Mouse (Mus musculus) T-helper 17 cell (primary cell): Measurements from ENCODE around the gene Cpsf4.

Source experiments
- in situ Hi-C, 2 experiments: fragments of 300-600 bp; cut with MboI, MseI; formaldehyde crosslinking; loops; 1 replicate in 1 of 2; 2 replicates in 1 of 2; pipeline ENCODE4 v1.15.1; 2025; ENCODE audit warnings: high pct_unique_total_duplicates in 2 of 2

Gene Cpsf4

DNA sequence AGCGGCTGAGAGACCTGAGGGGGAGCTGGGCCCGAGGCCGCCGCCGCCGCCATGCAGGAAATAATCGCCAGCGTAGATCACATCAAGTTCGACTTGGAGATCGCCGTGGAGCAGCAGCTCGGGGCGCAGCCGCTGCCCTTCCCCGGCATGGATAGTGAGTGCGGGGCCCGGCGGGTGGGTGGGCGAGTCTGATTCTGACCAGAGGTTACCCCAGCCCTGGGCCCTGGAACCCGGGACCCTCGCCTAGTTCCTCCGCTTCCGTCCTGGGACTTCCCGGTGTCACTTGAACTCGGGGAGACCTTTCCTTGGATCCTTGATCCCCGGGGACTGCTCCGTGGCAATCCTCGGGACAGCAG, 271 bp downstream of the Cpsf4 start:
- in situ Hi-C loops = loop anchor here in 1 of 2 experiments (10.0 kb wide), 1 partner anchor 622 kb away; the partner anchor contains the start of gene Nptx2

DNA sequence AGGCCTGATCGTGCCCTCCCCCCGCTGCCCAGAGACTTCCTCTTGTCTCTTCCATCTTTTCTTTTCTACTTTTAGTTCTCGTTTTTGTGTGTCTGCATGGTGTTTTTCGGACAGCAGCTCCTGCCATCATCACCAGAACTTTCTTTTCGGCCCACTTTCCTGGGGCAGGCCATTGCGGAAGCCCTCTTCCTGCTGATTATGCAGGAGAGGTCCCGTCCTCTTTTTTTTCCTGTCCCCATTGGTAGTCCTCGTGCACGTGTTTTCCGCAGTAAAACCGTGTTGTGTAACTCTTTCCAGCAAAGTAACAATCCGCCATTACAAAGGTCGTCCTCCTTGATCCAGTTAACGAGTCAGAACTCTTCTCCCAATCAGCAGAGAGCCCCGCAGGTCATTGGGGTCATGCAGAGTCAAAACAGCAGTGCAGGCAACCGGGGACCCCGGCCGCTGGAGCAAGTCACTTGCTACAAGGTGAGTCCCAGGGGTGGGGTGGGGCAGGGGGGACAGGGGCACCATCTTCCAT, 11.5 kb downstream of the Cpsf4 start:
- in situ Hi-C loops = no loop called here

DNA sequence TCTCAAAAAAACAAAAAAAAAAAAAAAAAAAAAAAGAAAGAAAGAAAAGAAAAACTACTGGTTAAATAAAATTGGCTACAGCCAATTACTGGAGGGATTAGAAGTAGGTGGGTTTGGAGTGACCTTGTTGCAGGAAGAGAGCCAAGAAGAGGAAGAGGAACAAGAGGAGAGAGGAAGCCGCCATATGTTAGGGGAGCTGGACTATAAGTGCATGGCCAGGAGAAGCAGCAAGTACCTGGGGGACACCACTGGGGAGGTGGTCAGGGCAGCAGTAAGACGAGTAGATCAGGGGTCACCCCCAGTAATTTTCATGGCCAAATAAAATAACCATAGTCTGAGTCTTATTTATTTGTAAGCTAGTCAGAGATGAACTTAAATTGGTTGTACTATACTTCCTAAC, 18.2 kb downstream of the Cpsf4 start:
- in situ Hi-C loops = loop anchor here in 1 of 2 experiments (10.0 kb wide), 1 partner anchor 1520 kb away; no protein-coding TSS in a partner anchor

DNA sequence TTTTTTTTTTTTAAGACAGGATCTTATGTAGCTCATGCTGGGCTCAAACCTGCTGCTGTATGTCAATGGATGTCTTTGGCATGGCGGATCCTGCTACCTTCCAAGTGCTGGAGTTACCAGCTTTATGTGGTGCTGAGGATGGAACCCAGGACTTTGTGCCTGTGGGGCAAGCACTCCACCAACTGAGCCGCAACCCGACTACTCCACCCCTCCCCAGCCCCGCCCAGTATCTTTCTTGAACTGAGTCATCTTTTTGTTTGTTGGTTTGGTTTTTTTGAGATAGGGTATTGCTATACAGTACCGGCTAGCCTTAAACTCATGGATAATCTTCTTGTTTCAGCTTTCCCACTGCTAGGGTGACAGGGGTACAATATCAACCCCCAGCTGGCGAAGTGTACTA, 22.4 kb downstream of the Cpsf4 start:
- in situ Hi-C loops = loop anchor here in 1 of 2 experiments (10.0 kb wide), 1 partner anchor 1525 kb away; no protein-coding TSS in a partner anchor

DNA sequence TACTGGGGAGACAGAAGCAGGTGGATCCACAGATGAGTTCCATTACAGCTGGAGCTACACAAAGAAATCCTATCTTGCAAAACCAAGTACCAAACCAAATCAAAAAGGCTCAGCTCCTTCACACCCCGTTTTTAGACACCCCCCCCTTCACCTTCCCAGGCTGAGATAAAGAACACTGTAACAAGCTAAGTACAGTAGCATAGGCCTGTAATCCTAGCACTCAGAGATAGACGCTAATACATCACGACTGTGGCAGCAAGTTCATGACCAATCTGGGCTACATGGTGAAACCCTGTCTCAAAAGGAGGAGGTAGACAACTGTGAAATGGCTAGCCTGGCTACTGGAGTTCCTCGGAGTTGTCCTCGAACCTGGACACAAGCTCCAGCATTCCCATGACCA, 23.4 kb downstream of the Cpsf4 start:
- in situ Hi-C loops = no loop called here

DNA sequence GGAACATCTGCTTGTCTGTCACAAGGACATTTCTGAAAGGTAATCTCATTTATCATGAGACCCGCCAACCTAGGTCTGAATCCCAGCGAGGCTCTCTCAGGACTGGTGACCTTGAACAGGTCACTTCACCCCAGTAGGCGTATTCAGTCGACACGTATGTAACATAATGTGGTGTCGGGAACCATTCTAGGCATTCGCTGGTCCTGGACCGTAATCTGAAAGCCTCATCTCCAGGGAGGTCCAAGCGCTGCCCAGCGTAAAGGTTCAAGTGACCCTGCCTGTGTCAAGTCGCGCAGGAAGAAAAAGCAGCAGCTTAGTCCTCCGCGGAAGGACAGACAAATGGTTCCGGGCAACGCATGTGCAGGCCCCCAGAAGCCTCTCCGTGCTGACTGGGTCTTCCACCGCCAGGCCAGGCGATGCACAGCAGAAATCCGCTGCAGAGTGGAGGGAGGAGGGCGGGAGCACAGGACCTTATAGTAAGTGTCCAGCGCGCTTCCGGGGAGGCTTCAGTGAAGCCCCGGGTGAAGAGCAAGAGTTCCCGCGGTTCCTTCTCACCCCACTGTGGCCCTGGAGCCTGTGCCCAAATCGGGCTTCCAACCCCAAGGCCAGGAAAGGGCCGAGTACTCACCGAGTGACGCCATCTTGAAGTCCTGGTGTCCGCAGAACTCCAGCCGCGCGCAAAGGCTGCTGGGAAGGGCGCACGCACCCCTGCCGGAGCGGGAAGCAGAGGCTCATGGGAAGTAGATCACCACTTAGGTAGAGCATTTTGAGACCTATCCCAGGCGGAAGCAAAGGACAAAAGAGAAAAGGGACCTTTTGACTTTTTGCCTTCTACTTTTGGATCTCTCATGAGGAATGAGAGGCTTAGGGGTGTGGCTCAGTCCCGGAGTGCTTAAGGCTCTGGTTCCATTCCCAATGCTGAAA, 24.1 kb downstream of the Cpsf4 start:
- in situ Hi-C loops = no loop called here

DNA sequence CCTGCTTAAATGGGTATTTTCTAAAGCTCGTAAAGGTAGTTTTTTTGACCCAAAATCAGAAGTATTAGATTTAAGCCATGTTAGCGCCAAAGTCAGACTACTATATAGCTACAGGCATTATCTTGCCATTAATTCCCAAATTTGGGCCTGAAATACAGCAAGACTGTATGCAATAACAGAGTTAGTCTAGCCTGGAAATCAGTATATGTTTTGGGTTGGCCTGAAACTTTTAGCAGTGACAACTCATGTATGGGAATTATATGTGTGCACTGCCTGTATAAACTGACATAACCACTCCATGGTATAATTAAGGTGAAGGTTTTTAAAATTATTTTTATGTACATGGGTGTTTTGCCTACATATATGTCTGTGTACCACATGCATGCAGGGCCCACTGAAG, 24.9 kb downstream of the Cpsf4 start, which contains the start of gene Atp5j2:
TSS of gene Atp5j2 (minus strand) at position 101 of the 400 bp plus-strand sequence.
- in situ Hi-C loops = no loop called here

DNA sequence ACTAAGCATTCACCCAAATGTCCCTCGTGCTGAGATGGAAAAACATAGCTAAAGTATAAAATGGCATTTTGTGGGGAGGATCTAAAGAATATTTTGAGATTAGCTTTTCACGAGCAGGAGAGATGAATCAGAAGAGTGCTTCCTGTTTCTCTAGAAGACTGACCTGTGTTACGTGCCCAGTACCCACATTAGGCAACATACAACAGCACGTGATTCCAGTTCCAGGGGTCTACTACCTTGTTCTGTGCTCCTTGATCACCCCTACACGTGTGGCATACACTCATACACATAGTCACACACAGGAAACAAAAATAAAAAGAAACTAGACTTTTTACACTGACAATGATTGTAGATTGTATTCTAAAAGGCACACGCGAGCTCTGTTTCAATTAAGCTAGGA, 33.4 kb downstream of the Cpsf4 start:
- in situ Hi-C loops = loop anchor here in 1 of 2 experiments (25.0 kb wide), 1 partner anchor 1012 kb away; the partner anchor contains the start of gene Rnf6

DNA sequence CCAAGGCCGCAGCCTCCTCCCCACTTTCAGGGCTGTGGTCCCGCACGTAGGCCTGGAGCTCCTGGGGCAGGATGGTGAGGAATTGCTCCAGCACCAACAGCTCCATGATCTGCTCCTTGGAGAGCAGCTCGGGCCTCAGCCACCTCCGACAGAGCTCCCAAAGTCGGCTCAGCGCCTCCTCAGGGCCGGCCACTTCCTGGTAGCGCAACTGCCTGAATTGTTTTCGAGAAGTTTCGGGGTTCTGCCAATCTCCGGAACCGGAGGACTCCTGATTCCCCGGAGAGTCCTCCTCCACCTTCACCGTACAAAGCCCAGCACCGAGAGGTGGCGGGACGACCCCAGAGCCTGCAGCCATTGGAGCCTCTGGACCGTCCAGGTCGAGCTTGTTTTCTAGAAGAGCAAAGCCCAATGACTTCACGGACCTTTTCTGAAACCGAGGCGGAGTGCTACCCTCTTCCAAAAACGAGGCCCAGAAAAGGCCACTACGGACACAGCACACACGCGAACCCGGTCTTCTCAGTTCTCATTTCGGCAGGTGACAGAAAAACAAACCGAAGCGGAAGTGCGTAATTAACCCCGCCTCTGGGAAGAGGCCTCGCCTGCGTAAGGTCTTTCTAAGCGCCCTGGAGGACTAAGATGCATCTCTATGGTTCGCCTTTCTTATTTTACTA, 34.4 kb downstream of the Cpsf4 start, which contains the start of gene Zkscan14:
TSS of gene Zkscan14 (minus strand) at position 548 of the 671 bp plus-strand sequence.
- in situ Hi-C loops = loop anchor here in 1 of 2 experiments (25.0 kb wide), 1 partner anchor 1011 kb away; the partner anchor contains the start of gene Rnf6

DNA sequence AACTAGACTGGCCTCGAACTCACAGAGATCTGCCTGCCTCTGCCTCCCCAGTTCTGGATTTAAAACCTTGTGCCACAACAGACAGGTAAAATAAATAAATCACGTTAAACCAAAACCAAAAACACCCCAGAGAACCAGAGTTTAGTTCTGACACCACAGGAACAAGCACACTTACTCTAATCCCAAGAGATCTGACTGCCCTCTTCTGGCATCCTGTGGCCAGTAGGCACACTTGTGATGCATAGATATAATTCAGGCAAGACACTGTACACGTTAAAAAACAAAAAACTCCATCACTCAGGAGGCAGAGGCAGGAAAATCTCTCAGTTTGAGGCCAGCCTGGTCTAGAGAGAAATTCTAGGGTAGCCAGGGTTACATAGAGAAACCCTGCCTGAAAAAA, 35.4 kb downstream of the Cpsf4 start:
- in situ Hi-C loops = loop anchor here in 1 of 2 experiments (25.0 kb wide), 1 partner anchor 1010 kb away; the partner anchor contains the start of gene Rnf6

DNA sequence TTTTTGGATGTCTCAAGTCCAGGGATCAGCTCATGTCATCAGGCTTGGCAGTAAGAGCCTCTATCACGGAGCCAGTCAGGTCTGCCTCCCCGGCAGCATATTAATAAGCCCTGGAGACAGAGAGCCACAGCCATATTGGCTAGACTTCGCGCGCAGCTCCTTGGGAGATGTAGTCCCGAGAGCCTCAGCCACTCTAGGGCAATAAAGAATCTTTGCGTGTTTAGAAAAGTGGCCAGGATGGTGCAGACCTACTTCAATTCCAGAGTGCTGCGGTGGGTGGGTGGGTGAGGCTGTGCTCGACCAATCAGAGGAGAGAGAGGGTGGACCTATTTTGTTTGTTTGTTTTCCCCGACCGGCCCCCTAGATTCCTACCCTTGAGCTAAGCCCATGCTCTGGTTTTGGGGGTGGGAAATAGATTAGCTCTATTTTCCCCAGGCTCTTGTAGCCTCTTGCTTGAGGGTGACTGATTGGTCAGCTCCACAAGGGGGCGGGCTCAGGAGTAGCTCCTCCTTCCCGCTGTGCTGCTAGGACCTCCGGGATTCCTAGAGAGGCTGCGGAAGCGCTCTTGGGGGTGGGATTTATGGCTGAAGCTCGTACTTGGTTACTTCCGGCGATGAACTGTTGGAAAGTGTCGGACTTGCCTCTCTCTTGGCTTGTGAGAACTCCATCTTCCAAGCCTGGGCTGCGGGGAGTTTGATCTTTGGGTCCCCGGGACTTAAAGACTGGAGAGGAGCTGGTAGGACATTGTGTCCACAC, 37.1 kb downstream of the Cpsf4 start, which contains the start of gene Zkscan5:
TSS of gene Zkscan5 (plus strand) at position 627 of the 756 bp plus-strand sequence.
- in situ Hi-C loops = loop anchor here in 1 of 2 experiments (25.0 kb wide), 1 partner anchor 1008 kb away; the partner anchor contains the start of gene Rnf6

DNA sequence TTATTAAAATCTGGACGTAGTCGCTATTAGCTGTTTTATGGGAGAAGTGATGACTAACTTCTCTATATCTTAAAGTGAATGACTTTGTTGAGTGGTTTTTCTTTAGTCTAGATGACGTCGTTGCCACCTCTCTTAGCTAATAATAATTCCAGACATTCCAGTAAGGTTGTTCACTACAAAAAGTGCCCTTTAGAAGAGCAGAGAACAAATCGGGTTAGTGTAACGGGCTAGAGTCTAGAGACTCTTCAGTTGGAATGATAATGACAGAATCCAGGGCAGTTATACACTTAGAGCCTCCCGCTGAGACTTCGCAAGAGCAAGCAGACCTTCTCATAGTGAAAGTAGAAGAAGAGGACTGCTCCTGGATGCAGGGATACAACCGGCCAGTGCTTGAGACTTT, 38.0 kb downstream of the Cpsf4 start:
- in situ Hi-C loops = loop anchor here in 1 of 2 experiments (25.0 kb wide), 1 partner anchor 1007 kb away; the partner anchor contains the start of gene Rnf6

DNA sequence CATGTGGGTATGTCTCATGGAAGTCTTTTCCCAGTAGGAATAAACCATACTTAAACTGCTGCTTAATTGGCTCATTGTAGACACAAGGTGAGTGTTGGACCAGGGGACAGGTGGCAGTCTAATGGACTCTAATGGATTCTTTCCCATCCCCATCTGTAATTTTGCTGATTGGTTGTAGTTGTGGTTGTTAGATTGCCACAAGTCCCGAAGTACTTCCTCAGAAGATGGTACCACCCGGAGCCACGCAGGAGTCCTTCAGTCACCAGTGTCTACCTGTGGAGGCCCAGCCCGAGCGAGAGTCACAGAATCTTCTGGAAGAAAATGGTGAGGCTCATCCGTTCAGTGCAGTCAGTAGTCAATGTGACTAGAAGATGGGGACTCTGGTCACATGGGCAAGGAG, 40.4 kb downstream of the Cpsf4 start:
- in situ Hi-C loops = loop anchor here in 1 of 2 experiments (25.0 kb wide), 1 partner anchor 1005 kb away; the partner anchor contains the start of gene Rnf6

DNA sequence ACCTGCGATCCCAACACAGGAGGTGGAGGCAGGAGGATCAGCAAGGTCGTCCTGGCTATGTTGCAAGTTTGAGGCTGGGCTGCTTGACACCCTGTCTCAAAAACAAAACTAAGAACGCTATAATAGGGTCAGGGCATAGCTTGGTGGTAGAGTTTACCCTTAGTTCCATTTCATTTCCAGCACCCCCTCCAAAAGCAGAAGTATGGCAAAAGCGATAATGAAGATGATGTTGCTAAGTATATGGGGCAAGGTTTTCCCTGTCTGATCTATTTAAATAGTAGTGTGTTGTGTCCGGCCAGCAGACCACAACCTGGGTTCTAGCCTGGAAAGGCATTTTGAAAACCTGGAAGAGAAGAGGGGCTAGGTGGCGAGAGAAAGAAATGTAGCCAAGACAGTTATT, 40.9 kb downstream of the Cpsf4 start:
- in situ Hi-C loops = loop anchor here in 1 of 2 experiments (25.0 kb wide), 1 partner anchor 1004 kb away; the partner anchor contains the start of gene Rnf6

DNA sequence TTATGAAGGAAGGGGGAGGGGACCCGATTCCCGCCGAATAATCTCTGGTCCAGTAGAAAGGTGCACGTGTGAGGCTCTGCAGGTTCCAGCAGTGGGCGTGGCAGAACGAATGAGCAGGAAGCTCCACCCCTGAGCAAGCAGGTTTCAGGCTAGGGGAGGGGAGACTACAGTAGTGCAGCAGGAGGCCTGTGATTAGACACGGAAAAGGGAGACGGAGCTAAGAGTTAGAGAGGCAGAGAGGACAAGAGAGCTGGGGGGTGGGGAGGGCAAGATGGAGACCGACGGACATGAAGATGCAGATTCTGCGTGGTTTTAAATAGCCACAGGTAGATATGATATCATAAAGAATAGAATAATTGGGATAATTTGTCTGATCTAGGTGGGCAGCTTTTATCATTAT, 41.4 kb downstream of the Cpsf4 start:
- in situ Hi-C loops = loop anchor here in 1 of 2 experiments (25.0 kb wide), 1 partner anchor 1004 kb away; the partner anchor contains the start of gene Rnf6

DNA sequence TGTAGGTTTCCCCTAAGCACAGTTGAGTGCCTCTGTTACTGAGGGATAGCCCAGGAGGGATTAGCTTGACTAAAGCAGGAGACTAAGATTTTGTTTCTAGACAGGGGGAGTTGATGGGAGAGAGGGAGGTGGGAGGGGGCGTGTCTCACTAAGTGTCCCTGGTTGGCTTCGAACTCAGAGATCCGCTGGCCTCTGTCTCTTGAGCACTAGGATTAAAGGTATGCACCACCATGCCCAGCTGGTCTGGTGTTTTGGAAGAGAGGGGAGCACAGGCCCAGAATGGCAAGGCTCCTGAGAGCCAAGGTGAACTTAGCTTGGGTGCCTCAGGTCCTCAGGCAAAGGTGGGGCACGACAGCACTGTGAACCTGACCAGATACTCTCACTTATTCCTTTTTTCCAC, 44.3 kb downstream of the Cpsf4 start:
- in situ Hi-C loops = loop anchor here in 1 of 2 experiments (25.0 kb wide), 1 partner anchor 1001 kb away; the partner anchor contains the start of gene Rnf6

DNA sequence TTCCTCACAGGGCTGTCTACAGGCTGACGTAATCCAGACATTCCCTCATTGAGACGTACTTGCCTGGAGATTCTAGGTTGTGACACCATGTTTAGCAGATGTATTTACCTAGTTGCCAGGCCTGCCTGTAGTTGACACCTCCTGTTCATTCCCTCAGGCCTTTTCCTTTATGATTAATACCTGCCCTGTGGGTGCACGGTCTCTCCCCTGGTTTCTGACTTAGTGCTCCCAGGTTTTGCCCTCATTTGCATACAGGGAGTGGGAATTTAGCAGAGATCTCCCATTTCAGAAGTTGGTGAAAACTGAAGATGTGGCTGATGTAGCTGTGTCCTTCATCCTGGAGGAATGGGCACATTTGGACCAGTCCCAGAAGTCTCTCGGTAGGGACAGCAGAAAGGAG, 45.2 kb downstream of the Cpsf4 start:
- in situ Hi-C loops = loop anchor here in 1 of 2 experiments (25.0 kb wide), 1 partner anchor 1000 kb away; the partner anchor contains the start of gene Rnf6

DNA sequence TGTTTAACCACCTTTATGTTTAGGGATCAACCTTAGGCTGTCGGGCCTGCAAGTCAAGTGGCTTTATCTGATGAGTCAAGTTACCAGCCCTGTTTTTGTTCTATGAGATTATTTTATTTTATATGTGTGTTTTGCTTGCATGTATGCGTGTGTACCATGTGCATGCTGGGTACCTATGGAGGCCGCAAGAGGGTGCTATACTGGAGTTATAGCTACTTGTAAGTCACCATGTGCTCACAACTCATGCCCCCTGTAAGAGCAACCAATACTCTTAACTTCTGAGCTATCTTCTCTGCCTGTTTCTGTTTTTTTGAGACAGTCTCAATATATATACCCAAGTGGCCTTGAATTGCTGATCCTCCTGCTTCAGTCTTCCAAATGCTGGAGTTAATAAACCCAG, 46.5 kb downstream of the Cpsf4 start:
- in situ Hi-C loops = loop anchor here in 1 of 2 experiments (25.0 kb wide), 1 partner anchor 999 kb away; the partner anchor contains the start of gene Rnf6

DNA sequence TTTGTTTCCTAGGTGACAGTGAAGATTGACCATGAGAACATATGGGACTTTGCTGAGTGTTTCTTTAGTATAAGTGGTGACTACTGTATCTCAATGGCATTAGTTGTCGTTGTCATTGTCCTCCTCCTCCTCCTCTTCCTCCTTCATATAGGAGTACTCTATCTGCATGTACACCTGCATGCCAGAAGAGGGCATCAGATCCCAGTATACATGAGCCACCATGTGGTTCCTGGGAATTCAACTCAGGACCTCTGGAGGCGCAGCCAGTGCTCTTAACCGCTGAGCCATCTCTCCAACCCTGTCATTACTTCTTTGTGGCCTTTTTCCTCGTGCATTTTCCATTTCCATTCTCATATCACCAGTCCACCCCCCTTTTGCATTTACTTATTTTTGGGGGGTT, 47.7 kb downstream of the Cpsf4 start:
- in situ Hi-C loops = loop anchor here in 1 of 2 experiments (25.0 kb wide), 1 partner anchor 998 kb away; the partner anchor contains the start of gene Rnf6

DNA sequence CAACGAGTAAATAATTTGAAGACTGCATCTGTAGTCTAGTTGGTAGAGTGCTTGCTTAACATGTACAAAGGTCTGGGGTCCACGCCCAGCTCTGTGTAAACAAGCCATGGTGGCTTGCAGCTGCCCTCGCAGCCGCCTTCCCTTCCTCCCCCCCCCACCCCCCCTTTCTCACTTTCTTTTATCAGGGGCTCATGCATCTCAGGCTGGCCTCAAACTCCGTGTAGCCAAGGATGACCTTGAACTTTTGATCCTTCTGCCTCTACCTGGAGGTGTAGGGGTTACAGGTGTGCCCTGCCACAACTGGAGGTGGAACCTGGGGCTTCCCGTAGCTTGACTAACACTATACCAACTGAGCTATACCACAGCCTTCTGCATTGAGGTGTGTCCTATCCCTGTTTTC, 50.7 kb downstream of the Cpsf4 start:
- in situ Hi-C loops = loop anchor here in 1 of 2 experiments (25.0 kb wide), 1 partner anchor 995 kb away; the partner anchor contains the start of gene Rnf6
